Mouse (Mus musculus): ENCODE results near the gene Slc35e1. TPM values are rescaled to one million over a fixed set of nuclear protein-coding genes. Genes with fewer than 3 reads are reported as not detected.

The Slc35e1 gene
- polyA plus RNA-seq, 1 experiment from 2014 or later: 10.1 TPM

- no peak for ATAC-seq (ENCODE audit: low FRiP score, low TSS enrichment)
- Histone ChIP-seq H3K27ac (ENCODE audit: low read length) (no peak overlapping the region), H3K9ac (replicated peaks; ENCODE audit: low read length) (no peak overlapping the region), H3K27me3 (ENCODE audit: insufficient read depth, low read length) (no peaks in the 10 kb centered on the region), H3K9me3 (ENCODE audit: low read length) (no peaks in the 10 kb centered on the region), H3K4me2 (replicated peaks; ENCODE audit: low read depth, low read length) (no peak overlapping the region), H3K4me3 (ENCODE audit: low read length) (no peak overlapping the region), H3K36me3 (ENCODE audit: insufficient read depth, low read length) (peaks cover 77% of the 10 kb centered on the region), H3K4me1 (ENCODE audit: insufficient read depth, low read length) (no peaks in the 10 kb centered on the region)
- 89% methylated on average over 4 of the region's 4 CpGs for WGBS
Observed at GRCm38 (mm10) chr8:72459881-72460533, 32.4 kb downstream of the Slc35e1 start.

GRCm38 (mm10) chr8:72458457-72458856 lies 34.0 kb downstream of the Slc35e1 start:
- Histone ChIP-seq H3K36me3 (ENCODE audit: insufficient read depth, low read length) (peaks cover 78% of the 10 kb centered on the region), H3K9ac (replicated peaks; ENCODE audit: low read length) (no peak overlapping the region), H3K4me1 (ENCODE audit: insufficient read depth, low read length) (no peaks in the 10 kb centered on the region), H3K4me3 (ENCODE audit: low read length) (no peak overlapping the region), H3K27me3 (ENCODE audit: insufficient read depth, low read length) (no peaks in the 10 kb centered on the region), H3K9me3 (ENCODE audit: low read length) (peaks cover 6% of the 10 kb centered on the region), H3K4me2 (replicated peaks; ENCODE audit: low read depth, low read length) (no peak overlapping the region), H3K27ac (ENCODE audit: low read length) (no peak overlapping the region)
- 90% methylated on average over 6 of the region's 6 CpGs for WGBS
- ATAC-seq (ENCODE audit: low FRiP score, low TSS enrichment): no peak

- Histone ChIP-seq H3K9ac (replicated peaks; ENCODE audit: low read length) (no peak overlapping the region), H3K27me3 (ENCODE audit: insufficient read depth, low read length) (no peaks in the 10 kb centered on the region), H3K4me1 (ENCODE audit: insufficient read depth, low read length) (no peaks in the 10 kb centered on the region), H3K4me2 (replicated peaks; ENCODE audit: low read depth, low read length) (no peak overlapping the region), H3K36me3 (ENCODE audit: insufficient read depth, low read length) (peaks cover 77% of the 10 kb centered on the region), H3K4me3 (ENCODE audit: low read length) (no peak overlapping the region), H3K9me3 (ENCODE audit: low read length) (peaks cover 6% of the 10 kb centered on the region), H3K27ac (ENCODE audit: low read length) (no peak overlapping the region)
- ATAC-seq (ENCODE audit: low FRiP score, low TSS enrichment): no peak
- WGBS: 91% methylated on average over 3 of the region's 3 CpGs
Observed at GRCm38 (mm10) chr8:72457806-72458205, 34.6 kb downstream of the Slc35e1 start.

- Histone ChIP-seq H3K36me3 (ENCODE audit: insufficient read depth, low read length) (peaks cover 64% of the 10 kb centered on the region), H3K27me3 (ENCODE audit: insufficient read depth, low read length) (no peaks in the 10 kb centered on the region), H3K4me1 (ENCODE audit: insufficient read depth, low read length) (no peaks in the 10 kb centered on the region), H3K9ac (replicated peaks; ENCODE audit: low read length) (no peak overlapping the region), H3K27ac (ENCODE audit: low read length) (no peak overlapping the region), H3K9me3 (ENCODE audit: low read length) (peaks cover 6% of the 10 kb centered on the region), H3K4me2 (replicated peaks; ENCODE audit: low read depth, low read length) (no peak overlapping the region), H3K4me3 (ENCODE audit: low read length) (no peak overlapping the region)
- WGBS: 86% methylated on average over 4 of the region's 4 CpGs
- ATAC-seq (ENCODE audit: low FRiP score, low TSS enrichment): no peak
Observed at GRCm38 (mm10) chr8:72455317-72455716, 37.1 kb downstream of the Slc35e1 start.

- H3K27me3 ChIP-seq (ENCODE audit: insufficient read depth, low read length): no peaks in the 10 kb centered on the region
- no peak overlapping the region for H3K27ac ChIP-seq (ENCODE audit: low read length)
- peaks cover 60% of the 10 kb centered on the region for H3K36me3 ChIP-seq (ENCODE audit: insufficient read depth, low read length)
- ATAC-seq (ENCODE audit: low FRiP score, low TSS enrichment): no peak
- WGBS: 100% methylated on average over 2 of the region's 2 CpGs
- H3K4me2 ChIP-seq (replicated peaks; ENCODE audit: low read depth, low read length): no peak overlapping the region
- H3K9ac ChIP-seq (replicated peaks; ENCODE audit: low read length): no peak overlapping the region
- peaks cover 6% of the 10 kb centered on the region for H3K9me3 ChIP-seq (ENCODE audit: low read length)
- no peaks in the 10 kb centered on the region for H3K4me1 ChIP-seq (ENCODE audit: insufficient read depth, low read length)
- no peak overlapping the region for H3K4me3 ChIP-seq (ENCODE audit: low read length)
Observed at GRCm38 (mm10) chr8:72453904-72454303, 38.5 kb downstream of the Slc35e1 start.

GRCm38 (mm10) chr8:72451516-72451915 lies 40.9 kb downstream of the Slc35e1 start:
- peaks cover 6% of the 10 kb centered on the region for H3K9me3 ChIP-seq (ENCODE audit: low read length)
- no peak overlapping the region for H3K27ac ChIP-seq (ENCODE audit: low read length)
- peaks cover 58% of the 10 kb centered on the region for H3K36me3 ChIP-seq (ENCODE audit: insufficient read depth, low read length)
- H3K4me1 ChIP-seq (ENCODE audit: insufficient read depth, low read length): no peaks in the 10 kb centered on the region
- H3K4me2 ChIP-seq (replicated peaks; ENCODE audit: low read depth, low read length): no peak overlapping the region
- WGBS: 74% methylated on average over 8 of the region's 8 CpGs
- no peak overlapping the region for H3K9ac ChIP-seq (replicated peaks; ENCODE audit: low read length)
- no peak overlapping the region for H3K4me3 ChIP-seq (ENCODE audit: low read length)
- no peaks in the 10 kb centered on the region for H3K27me3 ChIP-seq (ENCODE audit: insufficient read depth, low read length)
- no peak for ATAC-seq (ENCODE audit: low FRiP score, low TSS enrichment)

GRCm38 (mm10) chr8:72445071-72445470 lies 47.3 kb downstream of the Slc35e1 start:
- H3K4me2 ChIP-seq (replicated peaks; ENCODE audit: low read depth, low read length): no peak overlapping the region
- H3K27ac ChIP-seq (ENCODE audit: low read length): no peak overlapping the region
- H3K4me3 ChIP-seq (ENCODE audit: low read length): no peak overlapping the region
- H3K9ac ChIP-seq (replicated peaks; ENCODE audit: low read length): no peak overlapping the region
- 86% methylated on average over 6 of the region's 6 CpGs for WGBS
- H3K4me1 ChIP-seq (ENCODE audit: insufficient read depth, low read length): peaks cover 5% of the 10 kb centered on the region; the same call in 1 of the 2 replicates
- no peaks in the 10 kb centered on the region for H3K27me3 ChIP-seq (ENCODE audit: insufficient read depth, low read length)
- H3K36me3 ChIP-seq (ENCODE audit: insufficient read depth, low read length): peaks cover 21% of the 10 kb centered on the region
- no peak for ATAC-seq (ENCODE audit: low FRiP score, low TSS enrichment)
- H3K9me3 ChIP-seq (ENCODE audit: low read length): no peaks in the 10 kb centered on the region

- peaks cover 12% of the 10 kb centered on the region for H3K36me3 ChIP-seq (ENCODE audit: insufficient read depth, low read length)
- H3K27me3 ChIP-seq (ENCODE audit: insufficient read depth, low read length): no peaks in the 10 kb centered on the region
- peak overlapping the region; percentile 52 for H3K4me3 ChIP-seq (ENCODE audit: low read length)
- WGBS: 41% methylated on average over 6 of the region's 6 CpGs
- ATAC-seq (ENCODE audit: low FRiP score, low TSS enrichment): peak; percentile 55; the same call in 1 of the 2 replicates
- H3K9me3 ChIP-seq (ENCODE audit: low read length): no peaks in the 10 kb centered on the region
- H3K4me2 ChIP-seq (replicated peaks; ENCODE audit: low read depth, low read length): peak overlapping the region; percentile 74
- no peak overlapping the region for H3K27ac ChIP-seq (ENCODE audit: low read length)
- H3K9ac ChIP-seq (replicated peaks; ENCODE audit: low read length): peak overlapping the region; percentile 70
- peaks cover 5% of the 10 kb centered on the region; the same call in 1 of the 2 replicates for H3K4me1 ChIP-seq (ENCODE audit: insufficient read depth, low read length)
Observed at GRCm38 (mm10) chr8:72443994-72444350, 48.4 kb downstream of the Slc35e1 start.

- H3K27me3 ChIP-seq (ENCODE audit: insufficient read depth, low read length): no peaks in the 10 kb centered on the region
- H3K9me3 ChIP-seq (ENCODE audit: low read length): no peaks in the 10 kb centered on the region
- peaks cover 5% of the 10 kb centered on the region; the same call in 1 of the 2 replicates for H3K4me1 ChIP-seq (ENCODE audit: insufficient read depth, low read length)
- peak within 1 kb of the TSS; percentile 52 for H3K4me3 ChIP-seq (ENCODE audit: low read length)
- H3K4me2 ChIP-seq (replicated peaks; ENCODE audit: low read depth, low read length): peak within 1 kb of the TSS; percentile 74
- peak; percentile 99 for ATAC-seq (ENCODE audit: low FRiP score, low TSS enrichment)
- 5% methylated on average over 34 of the region's 34 CpGs for WGBS
- H3K36me3 ChIP-seq (ENCODE audit: insufficient read depth, low read length): peaks cover 12% of the 10 kb centered on the region
- no peak within 1 kb of the TSS for H3K27ac ChIP-seq (ENCODE audit: low read length)
- H3K9ac ChIP-seq (replicated peaks; ENCODE audit: low read length): peak within 1 kb of the TSS; percentile 70
Observed at GRCm38 (mm10) chr8:72443338-72443993, 48.9 kb downstream of the Slc35e1 start, which contains the start of the genes Calr3 and 1700030K09Rik. Gene Calr3 (minus strand): TSS chr8:72443870. Gene 1700030K09Rik (plus strand): TSS chr8:72443880.

All from kidney, embryonic 16.5 days (tissue).